Mouse (Mus musculus) kidney, embryonic 15.5 days (tissue): ENCODE data around the gene Mpdz. TPM values are rescaled to one million over a fixed set of nuclear protein-coding genes. Genes with fewer than 3 reads are reported as not detected.
A peak's percentile ranks its signal among the peaks of the same experiment; 100 is the strongest.

Experiments
- ATAC-seq: fragments of 200-750 bp; cut with Nextera tagmentation; replicated peaks from 2 replicates; pipeline ENCODE4 v1.8.0; 2017; ENCODE audit warnings: moderate TSS enrichment; ENCODE audit not compliant: low FRiP score
- H3K27ac ChIP-seq: fragments of 300-500 bp; sonication (generic); 2 replicates; pipeline ENCODE4 v1.5.1; 2015; ENCODE audit warnings: mild to moderate bottlenecking, inconsistent platforms
- H3K27me3 ChIP-seq: fragments of 300-500 bp; sonication (generic); 2 replicates; pipeline ENCODE4 v1.6.1; 2015; ENCODE audit warnings: inconsistent platforms
- H3K36me3 ChIP-seq: fragments of 300-500 bp; sonication (generic); 2 replicates; pipeline ENCODE4 v1.6.1; 2015; ENCODE audit warnings: inconsistent platforms
- H3K4me1 ChIP-seq: fragments of 300-500 bp; sonication (generic); 2 replicates; pipeline ENCODE4 v1.6.1; 2015; ENCODE audit warnings: inconsistent platforms
- H3K4me2 ChIP-seq: fragments of 300-500 bp; sonication (generic); 2 replicates; pipeline ENCODE4 v1.6.1; 2015; ENCODE audit warnings: moderate library complexity, mild to moderate bottlenecking, inconsistent platforms
- H3K4me3 ChIP-seq: fragments of 300-500 bp; sonication (generic); replicated peaks from 2 replicates; pipeline ENCODE4 v1.5.1; 2015; ENCODE audit warnings: mild to moderate bottlenecking, inconsistent platforms
- H3K9ac ChIP-seq: fragments of 300-500 bp; sonication (generic); 2 replicates; pipeline ENCODE4 v1.6.1; 2015; ENCODE audit warnings: mild to moderate bottlenecking, inconsistent platforms
- H3K9me3 ChIP-seq: fragments of 300-500 bp; sonication (generic); replicated peaks from 2 replicates; pipeline ENCODE4 v1.6.1; 2016; ENCODE audit warnings: inconsistent platforms
- WGBS: fragments of 180-500 bp; shearing (Covaris S2); methylation state at CpG from one replicate; pipeline ENCODE4 v1.1.7; 2015; ENCODE audit warnings: mixed read lengths; 5-methylcytosine and 5-hydroxymethylcytosine counted together
- polyA plus RNA-seq: library from polyadenylated mRNA; unstranded; fragments of >200 nt; fragmentation: Nextera tagmentation; extraction: Ambion mirVana; gene quantifications from 2 replicates; pipeline ENCODE4 v1.2.1, GENCODE M21; 2015

Mpdz gene
- polyA plus RNA-seq, 1 experiment from 2014 or later, result 31.2 TPM

GRCm38 (mm10) chr4:81443566-81443965 is 951 bp upstream of the Mpdz start:
- H3K9ac ChIP-seq, result no peak overlapping the region
- no peaks in the 10 kb centered on the region for H3K36me3 ChIP-seq
- H3K4me3 ChIP-seq, result no peak overlapping the region
- no peaks in the 10 kb centered on the region for H3K9me3 ChIP-seq
- WGBS, result 87% methylated on average over 5 of the region's 5 CpGs
- H3K27me3 ChIP-seq, result no peaks in the 10 kb centered on the region
- peaks cover 6% of the 10 kb centered on the region for H3K4me1 ChIP-seq
- H3K27ac ChIP-seq, result no peak overlapping the region
- H3K4me2 ChIP-seq, result peak overlapping the region; percentile 78
- ATAC-seq, result no peak

DNA sequence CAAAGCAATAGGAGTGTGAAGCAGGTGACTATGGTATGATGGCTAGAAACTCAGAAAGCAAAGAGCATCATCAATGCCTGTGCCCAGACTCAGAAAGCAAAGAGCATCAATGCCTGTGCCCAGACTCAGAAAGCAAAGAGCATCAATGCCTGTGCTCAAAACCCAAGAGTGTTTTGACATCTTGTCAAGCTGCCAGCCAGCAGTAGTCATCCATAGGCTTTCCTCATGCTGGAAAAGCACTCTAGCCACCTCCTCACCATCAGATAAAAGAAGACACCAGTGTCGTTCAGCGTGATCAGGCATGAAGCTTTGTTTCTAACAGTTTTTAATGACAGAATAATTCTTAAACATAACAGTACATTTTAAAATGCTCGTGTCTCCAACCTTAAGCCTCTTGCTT is 8.7 kb downstream of the Mpdz start:
- no peaks in the 10 kb centered on the region for H3K27me3 ChIP-seq
- WGBS, result 95% methylated on average over 3 of the region's 3 CpGs

GRCm38 (mm10) chr4:81430826-81431225 is 11.8 kb downstream of the Mpdz start:
- Histone ChIP-seq H3K27me3 (no peaks in the 10 kb centered on the region), H3K4me1 (0 out of 2 replicates have a peak, but pooled peaks cover 5% of the 10 kb centered on the region), H3K9me3 (no peaks in the 10 kb centered on the region), H3K9ac (no peak overlapping the region), H3K4me3 (no peak overlapping the region), H3K27ac (no peak overlapping the region), H3K4me2 (no peak overlapping the region), H3K36me3 (no peaks in the 10 kb centered on the region; the same call in 1 of the 2 replicates)
- 78% methylated on average over 4 of the region's 4 CpGs for WGBS
- ATAC-seq, result no peak

More for the DNA sequence above, 8.7 kb downstream of the Mpdz start:
- no peaks in the 10 kb centered on the region for H3K36me3 ChIP-seq
- ATAC-seq, result no peak
- H3K9me3 ChIP-seq, result no peaks in the 10 kb centered on the region
- H3K27ac ChIP-seq, result no peak overlapping the region
- no peak overlapping the region for H3K4me3 ChIP-seq
- no peak overlapping the region for H3K4me2 ChIP-seq
- peaks cover 9% of the 10 kb centered on the region; the same call in 1 of the 2 replicates for H3K4me1 ChIP-seq
- no peak overlapping the region for H3K9ac ChIP-seq

- no peaks in the 10 kb centered on the region; the same call in 1 of the 2 replicates for H3K36me3 ChIP-seq
- 0 out of 2 replicates have a peak, but pooled peaks cover 6% of the 10 kb centered on the region for H3K4me1 ChIP-seq
- 84% methylated on average over 3 of the region's 3 CpGs for WGBS
- H3K9ac ChIP-seq, result no peak overlapping the region
- no peak for ATAC-seq
- H3K4me3 ChIP-seq, result no peak overlapping the region
- no peaks in the 10 kb centered on the region for H3K9me3 ChIP-seq
- no peak overlapping the region for H3K4me2 ChIP-seq
- H3K27me3 ChIP-seq, result no peaks in the 10 kb centered on the region
- H3K27ac ChIP-seq, result peak overlapping the region; percentile 29; the same call in 1 of the 2 replicates
These were observed 12.5 kb downstream of the Mpdz start for GRCm38 (mm10) chr4:81430105-81430504.

DNA sequence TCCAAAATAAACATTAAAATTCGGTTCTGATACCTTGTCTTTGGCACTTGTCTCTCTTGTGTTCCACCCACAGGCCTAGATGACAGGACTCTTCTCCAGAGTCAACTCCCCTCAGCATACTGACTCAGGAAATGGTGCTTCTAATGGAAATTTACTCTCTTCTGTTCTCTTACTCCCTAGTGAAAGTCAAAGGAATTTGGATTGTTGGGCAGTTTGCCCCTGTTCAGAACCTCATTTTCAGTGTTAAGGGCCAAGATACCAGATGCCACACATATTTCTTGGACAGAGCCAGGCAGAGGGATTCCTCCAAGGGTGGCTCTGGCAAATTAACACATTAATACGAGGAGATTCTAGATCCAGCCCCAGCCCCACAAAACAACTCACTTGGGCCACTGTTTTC is 12.9 kb downstream of the Mpdz start:
- Histone ChIP-seq H3K4me1 (0 out of 2 replicates have a peak, but pooled peaks cover 6% of the 10 kb centered on the region), H3K4me3 (no peak overlapping the region), H3K36me3 (no peaks in the 10 kb centered on the region; the same call in 1 of the 2 replicates), H3K9ac (no peak overlapping the region), H3K27ac (peak overlapping the region; percentile 29; the same call in 1 of the 2 replicates), H3K4me2 (no peak overlapping the region), H3K27me3 (no peaks in the 10 kb centered on the region), H3K9me3 (no peaks in the 10 kb centered on the region)
- WGBS, result 57% methylated on average over 2 of the region's 2 CpGs
- no peak for ATAC-seq

DNA sequence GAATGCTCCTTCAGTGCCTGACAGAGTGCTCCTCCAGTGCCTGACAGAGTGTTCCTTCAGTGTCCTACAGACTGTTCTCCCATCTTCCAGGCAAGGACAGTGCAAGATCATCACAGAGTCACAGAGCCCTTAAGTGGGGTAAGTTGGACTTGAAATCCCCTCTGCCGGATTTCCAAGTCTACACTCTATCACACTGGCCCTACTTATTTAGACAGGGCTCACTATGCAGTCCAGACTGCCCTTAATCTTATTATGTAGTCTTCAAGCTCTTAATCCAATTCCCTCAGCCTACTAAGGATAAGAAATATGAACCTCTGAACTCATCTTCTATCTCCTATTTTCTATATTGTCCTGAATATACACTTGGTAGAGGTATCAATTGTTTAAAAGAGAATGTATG is 19.1 kb downstream of the Mpdz start:
- ATAC-seq, result no peak
- WGBS, result 84% methylated on average over 1 of the region's 1 CpGs
- Histone ChIP-seq H3K27me3 (no peaks in the 10 kb centered on the region), H3K9ac (no peak overlapping the region), H3K36me3 (peaks cover 2% of the 10 kb centered on the region; the same call in 1 of the 2 replicates), H3K9me3 (no peaks in the 10 kb centered on the region), H3K27ac (no peak overlapping the region), H3K4me2 (no peak overlapping the region), H3K4me1 (0 out of 2 replicates have a peak, but pooled peaks cover 3% of the 10 kb centered on the region), H3K4me3 (no peak overlapping the region)

DNA sequence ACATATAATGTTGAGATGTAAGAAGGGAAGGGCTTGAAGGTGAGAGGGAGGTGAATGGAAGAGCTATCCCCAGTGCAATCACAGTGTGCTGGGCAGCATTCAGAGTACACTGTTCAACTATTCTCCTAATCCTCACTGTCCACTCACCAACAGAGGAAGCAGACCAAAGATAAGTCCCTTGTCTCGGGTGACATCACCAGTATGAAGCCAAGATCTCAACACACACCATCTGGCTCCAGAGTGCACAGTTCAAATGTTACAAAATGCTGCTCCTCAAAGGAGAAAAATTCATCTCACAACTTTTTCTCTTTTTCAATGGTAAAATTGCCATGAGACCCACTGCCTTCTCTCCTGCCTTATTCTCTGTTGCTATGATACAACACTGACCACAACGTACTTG is 21.0 kb downstream of the Mpdz start:
- H3K4me1 ChIP-seq, result 0 out of 2 replicates have a peak, but pooled peaks cover 3% of the 10 kb centered on the region
- no peak overlapping the region for H3K27ac ChIP-seq
- no peak overlapping the region for H3K4me2 ChIP-seq
- 73% methylated on average over 2 of the region's 2 CpGs for WGBS
- ATAC-seq, result no peak
- 0 out of 2 replicates have a peak, but pooled peaks cover 6% of the 10 kb centered on the region for H3K36me3 ChIP-seq
- no peaks in the 10 kb centered on the region for H3K9me3 ChIP-seq
- H3K4me3 ChIP-seq, result no peak overlapping the region
- H3K9ac ChIP-seq, result no peak overlapping the region
- H3K27me3 ChIP-seq, result no peaks in the 10 kb centered on the region

DNA sequence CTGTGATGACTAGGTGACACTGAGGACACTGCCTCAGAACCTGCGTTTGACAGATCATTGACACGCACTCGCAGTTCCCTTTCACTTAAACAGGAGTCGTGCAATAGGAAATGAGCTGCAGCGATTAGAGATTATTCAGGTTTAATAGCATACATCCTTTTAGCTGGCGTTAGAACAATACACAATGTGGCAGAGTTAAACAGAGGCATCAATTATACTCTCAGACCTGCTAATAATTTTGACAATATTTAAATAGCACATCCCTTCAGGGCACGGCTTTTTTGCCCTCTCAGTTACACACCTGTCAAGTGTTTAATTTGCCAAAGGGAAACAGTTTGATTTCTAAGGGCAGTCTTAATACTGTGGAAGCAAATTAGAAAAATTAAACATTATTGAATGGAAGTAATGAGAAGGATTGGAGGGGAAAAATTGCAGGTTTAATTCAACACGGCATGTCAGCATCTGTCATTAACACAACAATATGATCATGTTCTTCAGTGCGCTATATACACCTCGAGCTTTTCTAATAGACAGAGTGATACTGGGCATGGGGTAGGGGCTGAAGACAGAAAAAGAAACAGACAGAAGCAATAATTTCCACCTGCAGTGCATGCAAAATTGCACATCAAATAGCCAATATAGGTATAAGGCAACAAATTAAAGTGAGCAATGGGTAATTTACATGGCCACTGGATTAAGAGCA is 27.1 kb downstream of the Mpdz start:
- H3K4me3 ChIP-seq, result no peak overlapping the region
- H3K27ac ChIP-seq, result no peak overlapping the region
- 0 out of 2 replicates have a peak, but pooled peaks cover 6% of the 10 kb centered on the region for H3K36me3 ChIP-seq
- no peaks in the 10 kb centered on the region for H3K27me3 ChIP-seq
- H3K4me2 ChIP-seq, result no peak overlapping the region
- no peak for ATAC-seq
- H3K9me3 ChIP-seq, result no peaks in the 10 kb centered on the region
- H3K9ac ChIP-seq, result no peak overlapping the region
- no peaks in the 10 kb centered on the region for H3K4me1 ChIP-seq
- WGBS, result 84% methylated on average over 10 of the region's 10 CpGs

GRCm38 (mm10) chr4:81414684-81415323 is 27.8 kb downstream of the Mpdz start:
- Histone ChIP-seq H3K27me3 (no peaks in the 10 kb centered on the region), H3K4me2 (no peak overlapping the region), H3K4me3 (no peak overlapping the region), H3K27ac (no peak overlapping the region), H3K9me3 (no peaks in the 10 kb centered on the region), H3K36me3 (0 out of 2 replicates have a peak, but pooled peaks cover 6% of the 10 kb centered on the region), H3K9ac (no peak overlapping the region), H3K4me1 (no peaks in the 10 kb centered on the region)
- no peak for ATAC-seq
- WGBS, result 91% methylated on average over 8 of the region's 8 CpGs

DNA sequence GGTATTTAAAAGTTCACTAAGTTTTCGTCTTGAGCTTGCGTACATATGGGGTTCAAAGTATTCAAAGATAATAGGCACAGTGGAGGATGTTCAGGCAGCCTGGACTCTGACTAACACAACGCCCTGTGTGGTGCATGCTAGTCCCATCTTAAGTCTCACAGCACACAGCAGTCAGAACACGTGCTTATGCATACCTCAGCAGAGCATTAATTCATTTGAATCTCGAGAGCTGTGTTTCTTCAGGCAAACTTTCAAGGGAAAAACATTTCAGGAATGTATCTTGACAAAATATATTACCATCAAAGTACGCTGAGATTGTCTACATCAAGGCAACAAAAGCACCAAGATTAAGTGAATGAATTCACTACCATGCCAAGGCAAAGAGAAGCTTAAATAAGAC is 45.7 kb downstream of the Mpdz start:
- no peak overlapping the region for H3K9ac ChIP-seq
- H3K4me3 ChIP-seq, result no peak overlapping the region
- H3K4me1 ChIP-seq, result no peaks in the 10 kb centered on the region
- no peaks in the 10 kb centered on the region for H3K27me3 ChIP-seq
- H3K4me2 ChIP-seq, result no peak overlapping the region
- no peaks in the 10 kb centered on the region for H3K9me3 ChIP-seq
- no peak for ATAC-seq
- H3K36me3 ChIP-seq, result peaks cover 6% of the 10 kb centered on the region
- no peak overlapping the region for H3K27ac ChIP-seq
- 63% methylated on average over 6 of the region's 6 CpGs for WGBS

DNA sequence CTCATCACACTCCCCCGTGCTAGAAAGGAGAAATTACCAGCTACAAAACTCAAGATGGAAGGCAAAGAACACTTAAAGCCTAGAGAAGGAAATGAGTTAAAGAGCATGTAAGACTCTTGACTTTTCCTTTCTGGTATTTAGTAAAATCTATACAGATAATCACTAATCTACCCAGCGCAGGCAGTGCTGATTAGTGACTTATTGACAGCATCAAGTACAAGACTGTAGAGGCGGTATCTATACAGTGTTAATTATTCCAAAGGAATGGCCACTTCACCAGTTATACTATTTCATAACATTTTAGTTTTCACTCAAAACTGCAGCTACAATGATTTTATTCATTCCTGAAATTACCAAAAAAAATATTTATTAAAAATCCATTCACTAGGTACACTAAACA is 49.7 kb downstream of the Mpdz start:
- 0 out of 2 replicates have a peak overlapping the region, but pooled peaks have one; percentile 18 for H3K27ac ChIP-seq
- H3K27me3 ChIP-seq, result no peaks in the 10 kb centered on the region
- ATAC-seq, result peak; percentile 62; the same call in 1 of the 2 replicates
- no peak overlapping the region for H3K4me2 ChIP-seq
- peaks cover 6% of the 10 kb centered on the region for H3K36me3 ChIP-seq
- no peaks in the 10 kb centered on the region for H3K9me3 ChIP-seq
- H3K4me3 ChIP-seq, result no peak overlapping the region
- H3K4me1 ChIP-seq, result no peaks in the 10 kb centered on the region; the same call in 1 of the 2 replicates
- H3K9ac ChIP-seq, result no peak overlapping the region
- WGBS, result 78% methylated on average over 3 of the region's 3 CpGs

DNA sequence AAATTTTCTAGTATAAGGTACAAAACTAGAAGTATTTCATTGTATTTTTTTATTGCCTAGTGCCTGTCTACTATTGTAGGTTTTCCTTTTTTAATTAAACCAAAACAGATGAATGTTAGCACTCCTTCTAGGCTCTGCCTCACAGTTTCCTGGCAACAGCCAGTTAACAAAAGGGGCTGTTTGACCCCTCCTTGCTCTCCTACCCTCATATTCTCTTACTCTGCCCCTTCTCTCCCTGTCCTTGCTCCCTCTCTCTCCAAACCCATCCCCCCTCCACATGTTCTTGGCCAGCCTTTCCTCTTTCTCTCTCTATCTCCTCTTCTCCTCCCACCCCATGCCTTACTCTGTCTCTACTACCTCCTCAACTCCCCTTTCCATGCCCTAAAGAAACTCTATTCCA is 53.4 kb downstream of the Mpdz start:
- Histone ChIP-seq H3K9ac (no peak overlapping the region), H3K9me3 (no peaks in the 10 kb centered on the region), H3K27me3 (no peaks in the 10 kb centered on the region), H3K36me3 (peaks cover 11% of the 10 kb centered on the region; the same call in 1 of the 2 replicates), H3K4me1 (no peaks in the 10 kb centered on the region; the same call in 1 of the 2 replicates), H3K27ac (no peak overlapping the region), H3K4me2 (no peak overlapping the region), H3K4me3 (no peak overlapping the region)
- no peak for ATAC-seq
